Mouse (Mus musculus) naive thymus-derived CD4-positive, alpha-beta T cell, adult 2 months (primary cell): ENCODE data around the gene Ralgps1.

Source experiments
- DNase-seq: peaks from one replicate; pipeline ENCODE4 v3.0.0-alpha.2; 2011; ENCODE audit warnings: low read depth

Gene Ralgps1

GRCm38 (mm10) chr2:33244880-33245279 is 126.4 kb downstream of the Ralgps1 start:
- DNase-seq = no peak

GRCm38 (mm10) chr2:33237581-33237980 is 133.7 kb downstream of the Ralgps1 start:
- no peak for DNase-seq

- DNase-seq = no peak
Observed at GRCm38 (mm10) chr2:33234848-33235247, 136.4 kb downstream of the Ralgps1 start.

GRCm38 (mm10) chr2:33233856-33234255 is 137.4 kb downstream of the Ralgps1 start:
- DNase-seq = no peak

GRCm38 (mm10) chr2:33232782-33233570 is 138.3 kb downstream of the Ralgps1 start:
- DNase-seq = no peak

- no peak for DNase-seq
Observed at GRCm38 (mm10) chr2:33231788-33232187, 139.5 kb downstream of the Ralgps1 start.

GRCm38 (mm10) chr2:33230701-33231100 is 140.6 kb downstream of the Ralgps1 start:
- DNase-seq = no peak

- DNase-seq = no peak
Observed at GRCm38 (mm10) chr2:33228551-33228950, 142.7 kb downstream of the Ralgps1 start.

GRCm38 (mm10) chr2:33228077-33228476 is 143.2 kb downstream of the Ralgps1 start:
- no peak for DNase-seq

- no peak for DNase-seq
Observed at GRCm38 (mm10) chr2:33225921-33226320, 145.4 kb downstream of the Ralgps1 start.

- no peak for DNase-seq
Observed at GRCm38 (mm10) chr2:33223656-33224358, 147.5 kb downstream of the Ralgps1 start.

- DNase-seq = no peak
Observed at GRCm38 (mm10) chr2:33222480-33222879, 148.8 kb downstream of the Ralgps1 start.

GRCm38 (mm10) chr2:33221339-33221900 is 149.9 kb downstream of the Ralgps1 start:
- no peak for DNase-seq

- DNase-seq = no peak
Observed at GRCm38 (mm10) chr2:33220674-33221338, 150.5 kb downstream of the Ralgps1 start.

- DNase-seq = no peak
Observed at GRCm38 (mm10) chr2:33220246-33220645, 151.0 kb downstream of the Ralgps1 start.

- DNase-seq = no peak
Observed at GRCm38 (mm10) chr2:33219637-33220036, 151.6 kb downstream of the Ralgps1 start.

GRCm38 (mm10) chr2:33218903-33219625 is 152.2 kb downstream of the Ralgps1 start:
- peak; percentile 27 for DNase-seq

GRCm38 (mm10) chr2:33217425-33217794 is 153.9 kb downstream of the Ralgps1 start:
- DNase-seq = peak; percentile 18

GRCm38 (mm10) chr2:33216645-33217424 is 154.5 kb downstream of the Ralgps1 start:
- DNase-seq = peak; percentile 12

- DNase-seq = peak; percentile 58
Observed at GRCm38 (mm10) chr2:33215700-33216509, 155.4 kb downstream of the Ralgps1 start, which contains the start of gene Angptl2. Angptl2 (plus strand) TSS chr2:33216069.
